Mouse (Mus musculus): ENCODE results near the gene Gcc1.

GRCm38 (mm10) chr6:28398726-28399125 is 29.5 kb downstream of the Gcc1 start:
- TF ChIP-seq CTCF (IDR thresholded peaks at IDR 0.05; ENCODE audit: low read depth): no peak
- TF ChIP-seq EP300 (IDR thresholded peaks at IDR 0.05; ENCODE audit: low read depth): no peak

Measured in heart, postnatal 0 days (tissue).